Mouse (Mus musculus) left cerebral cortex, postnatal 25 days (tissue): ENCODE measurements at regions not wholly inside any gene's neighbourhood (a gene's known extent, or its start where the extent isn't known, plus 50 kb on each side); places are given as distances from the start of the nearest gene placed in this dataset.

Experiments used
- DNase-seq, 2 experiments: peaks; one replicate each; pipeline ENCODE4 v3.0.0; 2022; ENCODE audit warnings: low spot score in 2 of 2, mixed read lengths in 1 of 2
- intact Hi-C: fragments of 180-260 bp; cut with DNase I; formaldehyde crosslinking; loops from one replicate; pipeline ENCODE4 v1.15.1; 2025

GRCm38 (mm10) chr10:96925771-96926170, 309.0 kb downstream of the Btg1 start:
- no peak for DNase-seq
- intact Hi-C loops, result no loop called here

- intact Hi-C loops, result loop anchor here (2.0 to 10.0 kb wide), 3 partner anchors 317 to 800 kb away; partner anchors contain the start of genes Btg1 and Gm5426
- peak; percentile 36 to 62 for DNase-seq
Measured at GRCm38 (mm10) chr10:96934661-96935060, 317.9 kb downstream of the Btg1 start.

GRCm38 (mm10) chr10:96940887-96941518, 324.2 kb downstream of the Btg1 start:
- intact Hi-C loops, result no loop called here
- no peak for DNase-seq

GRCm38 (mm10) chr10:96944229-96944628, 327.4 kb downstream of the Btg1 start:
- no peak for DNase-seq
- intact Hi-C loops, result no loop called here

GRCm38 (mm10) chr10:96947971-96948370, 331.2 kb downstream of the Btg1 start:
- intact Hi-C loops, result no loop called here
- no peak for DNase-seq

GRCm38 (mm10) chr10:96948871-96949270, 332.1 kb downstream of the Btg1 start:
- intact Hi-C loops, result no loop called here
- DNase-seq, result peak in 1 of 2 experiments; percentile 12

GRCm38 (mm10) chr10:96955036-96955775, 338.4 kb downstream of the Btg1 start:
- DNase-seq, result peak in 1 of 2 experiments; percentile 4
- intact Hi-C loops, result no loop called here

- intact Hi-C loops, result no loop called here
- peak; percentile 10 to 31 for DNase-seq
Measured at GRCm38 (mm10) chr10:96955776-96956448, 339.1 kb downstream of the Btg1 start.

- intact Hi-C loops, result no loop called here
- no peak for DNase-seq
Measured at GRCm38 (mm10) chr10:96956449-96956834, 339.6 kb downstream of the Btg1 start.

- intact Hi-C loops, result no loop called here
- no peak for DNase-seq
Measured at GRCm38 (mm10) chr10:96957019-96957418, 340.2 kb downstream of the Btg1 start.

GRCm38 (mm10) chr10:96969825-96970224, 353.0 kb downstream of the Btg1 start:
- intact Hi-C loops, result no loop called here
- DNase-seq, result no peak

- intact Hi-C loops, result no loop called here
Measured at GRCm38 (mm10) chr10:96970737-96971136, 353.9 kb downstream of the Btg1 start.

GRCm38 (mm10) chr10:96971810-96972209, 355.0 kb downstream of the Btg1 start:
- no peak for DNase-seq
- intact Hi-C loops, result no loop called here

More at GRCm38 (mm10) chr10:96970737-96971136, 353.9 kb downstream of the Btg1 start:
- DNase-seq, result no peak

- no peak for DNase-seq
- intact Hi-C loops, result no loop called here
Measured at GRCm38 (mm10) chr10:96974326-96974977, 357.6 kb downstream of the Btg1 start.

GRCm38 (mm10) chr10:96976691-96977090, 359.9 kb downstream of the Btg1 start:
- intact Hi-C loops, result no loop called here
- DNase-seq, result no peak

- DNase-seq, result no peak
- intact Hi-C loops, result no loop called here
Measured at GRCm38 (mm10) chr10:96980494-96980831, 363.7 kb downstream of the Btg1 start.

GRCm38 (mm10) chr10:96980832-96981515, 364.2 kb downstream of the Btg1 start:
- intact Hi-C loops, result no loop called here
- no peak for DNase-seq

GRCm38 (mm10) chr10:96981516-96981869, 364.7 kb downstream of the Btg1 start:
- intact Hi-C loops, result no loop called here
- no peak for DNase-seq

- no peak for DNase-seq
- intact Hi-C loops, result no loop called here
Measured at GRCm38 (mm10) chr10:97000871-97001270, 384.1 kb downstream of the Btg1 start.

- intact Hi-C loops, result no loop called here
- DNase-seq, result no peak
Measured at GRCm38 (mm10) chr10:97008873-97009272, 392.1 kb downstream of the Btg1 start.
